Mouse (Mus musculus) kidney, embryonic 16.5 days (tissue): ENCODE results near the gene Primpol. TPM values are rescaled to one million over a fixed set of nuclear protein-coding genes. Genes with fewer than 3 reads are reported as not detected.
"Not testable (repeated sequence)": the region's sequence is repeated elsewhere in the genome, so short reads cannot be mapped to it uniquely, and the experiment has no call there.

Experiments used
- ATAC-seq: fragments of 200-750 bp; cut with Nextera tagmentation; 2 replicates; pipeline ENCODE4 v1.8.0; 2017; ENCODE audit warnings: moderate TSS enrichment; ENCODE audit not compliant: low FRiP score, low TSS enrichment
- H3K27ac ChIP-seq: fragments of 300-500 bp; sonication (generic); 2 replicates; pipeline ENCODE4 v1.5.1; 2014; ENCODE audit warnings: low read length
- H3K27me3 ChIP-seq: fragments of 300-500 bp; sonication (generic); 2 replicates; pipeline ENCODE4 v1.6.1; 2014; ENCODE audit warnings: low read length, control low read depth, mixed read lengths; ENCODE audit not compliant: insufficient read depth
- H3K36me3 ChIP-seq: fragments of 300-500 bp; sonication (generic); 2 replicates; pipeline ENCODE4 v1.6.1; 2014; ENCODE audit warnings: low read length, control low read depth, mixed read lengths; ENCODE audit not compliant: insufficient read depth
- H3K4me1 ChIP-seq: fragments of 300-500 bp; sonication (generic); 2 replicates; pipeline ENCODE4 v1.6.1; 2014; ENCODE audit warnings: low read length, control low read depth, mixed read lengths; ENCODE audit not compliant: insufficient read depth
- H3K4me2 ChIP-seq: fragments of 300-500 bp; sonication (generic); replicated peaks from 2 replicates; pipeline ENCODE4 v1.6.1; 2014; ENCODE audit warnings: low read depth, low read length
- H3K4me3 ChIP-seq: fragments of 300-500 bp; sonication (generic); 2 replicates; pipeline ENCODE4 v1.5.1; 2014; ENCODE audit warnings: mild to moderate bottlenecking, low read length
- H3K9ac ChIP-seq: fragments of 300-500 bp; sonication (generic); replicated peaks from 2 replicates; pipeline ENCODE4 v1.6.1; 2014; ENCODE audit warnings: low read length
- H3K9me3 ChIP-seq: fragments of 300-500 bp; sonication (generic); 2 replicates; pipeline ENCODE4 v1.6.1; 2016; ENCODE audit warnings: low read length, control low read depth
- WGBS: fragments of 180-500 bp; shearing (Covaris S2); extraction: QIAGEN DNeasy Blood & Tissue Kit; methylation state at CpG from one replicate; pipeline ENCODE4 v1.1.7; 2014; 5-methylcytosine and 5-hydroxymethylcytosine counted together
- polyA plus RNA-seq: library from polyadenylated mRNA; unstranded; fragments of >200 nt; fragmentation: Nextera tagmentation; extraction: Ambion mirVana; gene quantifications from 2 replicates; pipeline ENCODE4 v1.2.1, GENCODE M21; 2015

Gene Primpol
- polyA plus RNA-seq, 1 experiment from 2014 or later, result 13.8 TPM

DNA sequence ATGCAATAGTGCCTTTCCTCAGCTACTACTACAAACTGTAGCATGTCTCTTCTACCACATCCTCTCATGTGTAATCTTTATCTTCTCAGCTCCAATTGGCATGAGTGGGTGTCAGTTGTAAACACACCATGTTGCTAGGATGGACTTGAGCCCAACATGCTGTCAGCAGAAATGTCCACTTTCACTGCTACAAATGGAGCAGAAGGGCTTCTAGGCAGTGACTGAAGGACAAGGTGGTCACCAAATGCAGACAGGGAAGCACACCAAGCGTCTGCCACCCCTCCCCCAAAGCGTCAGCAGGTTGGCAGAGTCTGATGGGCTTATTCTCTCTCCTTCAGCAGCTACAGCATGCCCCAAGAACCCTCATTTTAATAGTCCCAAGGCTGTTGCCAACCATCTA lies 23.2 kb downstream of the Primpol start:
- Histone ChIP-seq H3K9ac (no peak overlapping the region), H3K27me3 (no peaks in the 10 kb centered on the region), H3K4me2 (no peak overlapping the region), H3K9me3 (no peaks in the 10 kb centered on the region), H3K27ac (no peak overlapping the region), H3K36me3 (no peaks in the 10 kb centered on the region), H3K4me1 (no peaks in the 10 kb centered on the region), H3K4me3 (no peak overlapping the region)
- ATAC-seq, result no peak
- WGBS, result 81% methylated on average over 2 of the region's 2 CpGs

DNA sequence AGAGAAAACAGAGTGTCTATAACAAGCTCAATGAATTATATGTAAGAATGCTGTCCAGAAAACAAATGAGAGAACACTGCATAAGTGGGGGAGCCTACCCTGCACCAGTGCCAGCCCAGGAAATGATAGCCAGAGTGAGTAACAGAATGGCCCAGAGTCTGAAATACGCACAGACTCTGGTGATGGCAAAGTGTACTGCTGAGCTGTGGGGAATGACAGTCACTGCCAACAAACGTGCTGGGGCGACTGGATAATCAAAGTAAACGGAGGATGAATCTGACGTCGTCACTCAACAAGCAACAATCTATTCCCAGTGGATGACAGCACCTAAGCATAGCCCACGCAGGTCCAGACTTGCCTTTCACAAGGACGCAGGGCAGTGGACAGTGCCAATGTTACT lies 23.9 kb downstream of the Primpol start:
- Histone ChIP-seq H3K27ac (no peak overlapping the region), H3K36me3 (no peaks in the 10 kb centered on the region), H3K27me3 (no peaks in the 10 kb centered on the region), H3K9ac (no peak overlapping the region), H3K4me2 (no peak overlapping the region), H3K9me3 (no peaks in the 10 kb centered on the region), H3K4me3 (no peak overlapping the region), H3K4me1 (no peaks in the 10 kb centered on the region)
- 80% methylated on average over 8 of the region's 8 CpGs for WGBS
- no peak for ATAC-seq

DNA sequence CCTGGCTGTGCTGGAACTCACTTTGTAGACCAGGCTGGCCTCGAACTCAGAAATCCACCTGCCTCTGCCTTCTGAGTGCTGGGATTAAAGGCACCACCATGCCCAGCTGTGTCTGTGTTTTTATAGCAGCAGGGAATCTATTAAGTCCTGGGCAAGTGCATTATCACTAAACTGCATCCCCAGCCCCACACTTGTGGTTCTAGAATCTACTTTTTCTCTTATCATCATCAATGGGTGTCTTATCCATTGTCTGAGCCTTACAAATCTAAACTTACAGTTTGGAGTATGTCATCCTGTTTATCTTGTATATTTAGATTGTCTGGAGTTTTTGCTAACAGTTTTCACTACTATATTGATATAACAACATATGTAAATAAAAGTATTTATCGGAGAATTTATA lies 28.3 kb downstream of the Primpol start:
- no peak overlapping the region for H3K27ac ChIP-seq
- 0 out of 2 replicates have a peak, but pooled peaks cover 3% of the 10 kb centered on the region for H3K36me3 ChIP-seq
- H3K4me3 ChIP-seq, result no peak overlapping the region
- H3K9me3 ChIP-seq, result no peaks in the 10 kb centered on the region
- H3K9ac ChIP-seq, result no peak overlapping the region
- H3K27me3 ChIP-seq, result no peaks in the 10 kb centered on the region
- H3K4me1 ChIP-seq, result no peaks in the 10 kb centered on the region
- 100% methylated on average over 2 of the region's 2 CpGs for WGBS
- H3K4me2 ChIP-seq, result no peak overlapping the region
- no peak for ATAC-seq

DNA sequence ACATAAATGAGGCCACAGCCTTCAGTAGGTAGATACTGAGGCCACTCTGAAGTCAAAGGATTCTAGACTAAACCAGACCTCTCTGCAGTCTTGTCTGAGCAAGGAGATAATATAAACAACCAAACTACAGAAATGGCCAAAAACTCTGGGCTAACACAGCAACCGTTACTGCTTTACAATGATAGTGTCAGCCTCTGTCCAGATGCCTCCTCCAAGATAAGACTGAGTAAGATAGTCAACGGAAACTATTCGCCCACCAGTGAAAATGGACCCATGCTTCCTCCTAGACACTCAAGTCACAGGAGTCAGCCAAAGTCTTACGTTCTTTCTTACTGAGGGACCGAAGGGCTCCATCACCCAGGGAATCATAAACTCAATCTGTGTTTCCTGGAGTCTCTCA lies 29.1 kb downstream of the Primpol start:
- WGBS, result 91% methylated on average over 5 of the region's 5 CpGs
- H3K4me1 ChIP-seq, result no peaks in the 10 kb centered on the region
- no peak overlapping the region for H3K4me3 ChIP-seq
- ATAC-seq, result no peak
- no peaks in the 10 kb centered on the region for H3K27me3 ChIP-seq
- no peaks in the 10 kb centered on the region for H3K9me3 ChIP-seq
- no peak overlapping the region for H3K4me2 ChIP-seq
- 0 out of 2 replicates have a peak, but pooled peaks cover 3% of the 10 kb centered on the region for H3K36me3 ChIP-seq
- no peak overlapping the region for H3K9ac ChIP-seq
- no peak overlapping the region for H3K27ac ChIP-seq

DNA sequence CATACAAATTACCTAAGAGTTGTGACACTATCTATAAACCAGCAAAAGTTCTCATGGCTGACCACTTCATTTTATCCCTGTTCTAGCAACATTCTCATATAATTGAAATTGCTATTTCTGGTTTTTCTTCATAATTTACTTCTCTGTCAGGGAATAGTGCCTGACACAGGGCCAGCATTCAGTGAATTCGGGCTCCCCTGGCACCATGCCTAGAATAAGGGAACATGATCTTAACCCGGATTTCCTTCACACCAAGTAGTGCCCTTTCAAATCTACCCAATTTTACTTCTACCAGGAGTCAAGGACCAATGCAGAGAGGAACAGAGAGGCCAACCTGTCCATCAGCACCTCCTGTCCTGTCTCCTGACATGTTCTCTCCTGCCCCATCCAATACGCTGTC lies 31.4 kb downstream of the Primpol start:
- no peak overlapping the region for H3K4me3 ChIP-seq
- no peak overlapping the region for H3K4me2 ChIP-seq
- no peak overlapping the region for H3K27ac ChIP-seq
- 0 out of 2 replicates have a peak, but pooled peaks cover 8% of the 10 kb centered on the region for H3K36me3 ChIP-seq
- H3K9ac ChIP-seq, result no peak overlapping the region
- no peaks in the 10 kb centered on the region for H3K4me1 ChIP-seq
- no peaks in the 10 kb centered on the region for H3K27me3 ChIP-seq
- 80% methylated on average over 3 of the region's 3 CpGs for WGBS
- ATAC-seq, result no peak
- H3K9me3 ChIP-seq, result no peaks in the 10 kb centered on the region

DNA sequence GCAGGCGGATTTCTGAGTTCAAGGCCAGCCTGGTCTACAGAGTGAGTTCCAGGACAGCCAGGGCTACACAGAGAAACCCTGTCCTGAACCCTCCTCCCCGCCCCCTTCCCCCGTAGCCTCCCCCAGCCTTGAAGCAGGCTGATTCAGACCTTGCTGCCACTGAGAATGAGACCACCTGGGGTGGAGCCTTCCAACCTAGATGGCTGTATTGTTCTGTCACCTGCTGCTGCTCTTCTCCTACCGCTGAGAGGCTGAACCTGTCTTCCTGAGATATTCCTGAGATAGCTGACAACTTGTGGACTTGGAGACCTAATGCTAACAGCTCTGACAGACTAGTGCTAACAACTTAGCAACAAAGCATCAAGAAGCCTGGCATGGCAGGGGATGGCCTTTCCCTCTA lies 32.7 kb downstream of the Primpol start:
- not testable (repeated sequence) for H3K9ac ChIP-seq, H3K27ac ChIP-seq, ATAC-seq, H3K4me2 ChIP-seq, H3K36me3 ChIP-seq, H3K4me3 ChIP-seq, H3K9me3 ChIP-seq, H3K4me1 ChIP-seq, H3K27me3 ChIP-seq
- WGBS, result 60% methylated on average over 4 of the region's 4 CpGs

DNA sequence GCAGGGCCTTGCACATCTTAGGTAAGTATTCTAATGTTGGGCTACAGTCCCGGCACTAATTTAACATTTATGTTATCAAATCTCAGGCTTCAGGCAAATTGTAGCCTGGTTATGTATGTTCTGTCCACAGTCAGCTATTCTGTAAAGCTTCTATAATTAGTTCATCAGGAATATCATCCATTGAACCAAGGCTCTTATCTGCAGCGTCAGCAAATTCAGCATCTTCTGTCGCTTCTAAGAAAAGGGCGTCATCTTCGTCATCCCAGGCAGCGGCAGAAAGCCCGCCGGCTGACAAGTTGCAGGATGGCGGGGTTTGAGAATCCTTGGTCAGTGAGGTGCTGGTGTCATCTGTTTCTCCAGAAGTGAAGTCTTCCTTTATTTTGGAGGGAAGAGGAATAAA lies 38.2 kb downstream of the Primpol start:
- Histone ChIP-seq H3K4me2 (no peak overlapping the region), H3K27ac (no peak overlapping the region), H3K27me3 (no peaks in the 10 kb centered on the region), H3K9ac (no peak overlapping the region), H3K4me3 (no peak overlapping the region), H3K36me3 (peaks cover 35% of the 10 kb centered on the region), H3K9me3 (no peaks in the 10 kb centered on the region), H3K4me1 (no peaks in the 10 kb centered on the region)
- WGBS, result 97% methylated on average over 9 of the region's 9 CpGs
- no peak for ATAC-seq

DNA sequence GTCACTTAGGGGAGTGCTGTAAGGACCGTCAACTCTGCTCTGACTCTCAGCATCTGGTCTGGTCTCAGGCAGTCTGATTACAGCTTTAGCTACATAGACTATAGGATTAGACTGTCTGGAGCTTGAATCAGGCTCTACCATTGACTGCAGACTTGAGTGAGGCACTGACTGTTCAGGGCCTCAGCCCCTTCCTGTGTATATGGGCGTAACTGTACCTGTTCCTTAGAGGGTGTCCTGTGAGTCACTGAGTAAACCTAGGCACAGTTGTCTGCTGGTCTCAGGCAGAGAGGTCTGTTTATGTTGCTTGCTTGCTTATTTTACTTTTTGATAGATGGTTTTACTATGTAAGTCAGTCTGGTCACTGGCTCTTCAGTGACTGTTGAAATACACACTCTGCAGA lies 43.0 kb downstream of the Primpol start:
- no peak overlapping the region for H3K4me2 ChIP-seq
- H3K9ac ChIP-seq, result no peak overlapping the region
- no peak overlapping the region for H3K4me3 ChIP-seq
- 84% methylated on average over 2 of the region's 2 CpGs for WGBS
- peaks cover 36% of the 10 kb centered on the region for H3K36me3 ChIP-seq
- H3K27ac ChIP-seq, result no peak overlapping the region
- ATAC-seq, result no peak
- no peaks in the 10 kb centered on the region for H3K9me3 ChIP-seq
- H3K4me1 ChIP-seq, result no peaks in the 10 kb centered on the region
- no peaks in the 10 kb centered on the region for H3K27me3 ChIP-seq

DNA sequence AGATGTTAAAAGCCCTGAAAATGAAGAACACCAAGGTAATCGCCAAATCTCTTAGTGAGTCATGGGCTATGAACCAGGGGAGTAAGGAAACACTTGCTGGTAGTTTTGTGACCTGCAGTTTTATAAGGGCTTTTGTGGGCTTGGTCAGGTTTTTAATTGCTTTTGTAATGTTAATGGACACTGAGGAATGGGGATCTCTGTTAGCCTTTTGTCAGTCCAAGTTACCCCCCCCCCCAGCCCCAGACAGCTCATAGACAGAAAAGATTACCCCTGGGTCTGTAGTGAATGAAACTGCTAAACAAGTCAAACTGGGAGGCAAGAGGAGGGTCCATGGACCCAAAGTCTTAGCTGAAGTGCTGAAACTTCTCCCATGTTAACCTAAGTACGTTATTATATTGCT lies 43.6 kb downstream of the Primpol start:
- no peak overlapping the region for H3K27ac ChIP-seq
- H3K36me3 ChIP-seq, result peaks cover 34% of the 10 kb centered on the region
- H3K4me3 ChIP-seq, result no peak overlapping the region
- WGBS, result 89% methylated on average over 2 of the region's 2 CpGs
- no peaks in the 10 kb centered on the region for H3K4me1 ChIP-seq
- H3K9me3 ChIP-seq, result no peaks in the 10 kb centered on the region
- ATAC-seq, result no peak
- H3K27me3 ChIP-seq, result no peaks in the 10 kb centered on the region
- H3K9ac ChIP-seq, result no peak overlapping the region
- no peak overlapping the region for H3K4me2 ChIP-seq

DNA sequence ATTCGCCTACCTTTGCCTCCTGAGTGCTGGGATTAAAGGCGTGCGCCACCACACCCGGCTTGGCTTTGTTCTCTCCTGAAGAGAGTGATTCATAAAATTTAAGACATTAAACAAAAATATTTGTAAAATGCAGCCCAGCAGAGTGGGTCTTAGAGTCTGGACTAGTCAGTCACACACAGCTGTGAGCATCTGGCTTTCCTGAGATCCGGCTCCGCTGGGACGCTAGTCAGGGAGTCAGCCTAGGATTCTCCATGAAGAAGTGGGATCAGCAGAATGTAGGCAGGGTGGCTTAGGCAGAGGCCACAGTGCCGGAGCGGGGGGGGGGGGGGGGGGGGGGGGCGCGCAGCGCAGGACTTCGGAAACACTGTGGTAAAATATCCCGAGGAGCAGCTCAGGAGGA lies 46.3 kb downstream of the Primpol start:
- 90% methylated on average over 9 of the region's 14 CpGs for WGBS
- ATAC-seq, result no peak
- H3K9me3 ChIP-seq, result no peaks in the 10 kb centered on the region
- no peak overlapping the region for H3K9ac ChIP-seq
- H3K4me2 ChIP-seq, result no peak overlapping the region
- H3K4me1 ChIP-seq, result no peaks in the 10 kb centered on the region
- H3K36me3 ChIP-seq, result peaks cover 16% of the 10 kb centered on the region; the same call in 1 of the 2 replicates
- no peak overlapping the region for H3K4me3 ChIP-seq
- H3K27ac ChIP-seq, result no peak overlapping the region
- no peaks in the 10 kb centered on the region for H3K27me3 ChIP-seq
